Mouse (Mus musculus) v-Abl transformed pro-B cells (cell line): ENCODE data around the gene Kmo.

Experiments used
- in situ Hi-C, 2 experiments: fragments of 400-800 bp; cut with MboI; formaldehyde crosslinking; loops; one replicate each; pipeline ENCODE4 v1.15.1; 2025; ENCODE audit not compliant: unreplicated experiment in 2 of 2

Kmo gene

DNA sequence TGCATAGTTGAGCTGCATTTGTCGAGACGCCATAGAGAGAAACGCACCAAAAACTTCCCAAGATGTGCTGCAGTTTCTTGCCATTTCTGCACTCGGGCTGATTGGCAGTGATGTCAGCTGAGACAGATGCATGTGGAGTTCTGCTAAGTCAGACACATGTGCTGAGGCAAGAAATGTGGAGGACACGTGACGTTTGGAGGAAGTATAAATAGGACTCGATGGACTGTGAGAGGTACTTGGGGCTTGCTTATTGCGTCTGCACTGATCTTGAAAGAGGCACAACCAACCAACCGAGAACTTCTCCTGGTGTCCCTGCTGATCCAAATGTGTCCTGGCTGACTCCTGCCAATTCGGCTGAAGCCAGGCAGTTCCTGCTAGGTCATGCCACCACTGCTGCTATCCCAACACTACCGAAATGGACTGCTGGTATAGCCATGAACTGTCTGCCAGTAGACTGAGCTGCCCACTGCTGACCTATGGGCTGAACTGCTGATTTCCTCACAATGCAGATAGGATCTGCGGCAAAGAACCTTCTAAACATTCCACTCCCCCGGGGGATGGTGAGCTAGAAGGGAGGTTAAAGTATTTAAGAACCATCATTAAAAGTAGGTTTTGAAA lies at the start of gene Kmo:
Gene Kmo, plus strand, starts transcription at position 568 of the 618 bp plus-strand sequence.
- in situ Hi-C loops = loop anchor here (10.0 kb wide), 4 partner anchors 265 to 305 kb away; partner anchors contain the start of genes Exo1 (in 1 of the 2) and Gm38100 (in 1 of the 2)

GRCm38 (mm10) chr1:175574129-175574528 lies 46.1 kb upstream of the Kmo start:
- in situ Hi-C loops = no loop called here

- in situ Hi-C loops = no loop called here
Observed at GRCm38 (mm10) chr1:175578425-175579096, 41.6 kb upstream of the Kmo start.

- in situ Hi-C loops = no loop called here
Observed at GRCm38 (mm10) chr1:175579598-175580235, 40.5 kb upstream of the Kmo start.

GRCm38 (mm10) chr1:175580346-175580745 lies 39.8 kb upstream of the Kmo start:
- in situ Hi-C loops = no loop called here

- in situ Hi-C loops = no loop called here
Observed at GRCm38 (mm10) chr1:175582799-175583198, 37.4 kb upstream of the Kmo start.

DNA sequence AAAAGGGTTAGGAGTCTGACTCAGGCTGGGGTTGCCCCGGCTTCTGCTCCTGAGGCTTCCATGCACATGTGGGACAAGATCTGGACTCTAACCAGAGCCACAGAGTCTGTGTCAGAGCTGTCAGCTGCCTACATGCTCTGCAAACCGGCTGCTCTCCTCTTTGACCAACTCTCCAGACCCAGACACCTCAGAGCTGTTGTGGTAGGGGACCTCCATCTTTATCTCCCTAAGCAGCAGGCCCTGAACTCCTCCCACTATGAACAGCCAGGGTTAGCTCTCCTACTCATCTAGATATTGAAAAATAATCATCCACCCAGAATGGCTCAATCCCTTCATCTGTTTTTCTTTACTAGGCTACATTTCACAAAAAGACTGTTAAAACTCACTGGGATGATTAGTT lies 34.9 kb upstream of the Kmo start:
- in situ Hi-C loops = no loop called here

DNA sequence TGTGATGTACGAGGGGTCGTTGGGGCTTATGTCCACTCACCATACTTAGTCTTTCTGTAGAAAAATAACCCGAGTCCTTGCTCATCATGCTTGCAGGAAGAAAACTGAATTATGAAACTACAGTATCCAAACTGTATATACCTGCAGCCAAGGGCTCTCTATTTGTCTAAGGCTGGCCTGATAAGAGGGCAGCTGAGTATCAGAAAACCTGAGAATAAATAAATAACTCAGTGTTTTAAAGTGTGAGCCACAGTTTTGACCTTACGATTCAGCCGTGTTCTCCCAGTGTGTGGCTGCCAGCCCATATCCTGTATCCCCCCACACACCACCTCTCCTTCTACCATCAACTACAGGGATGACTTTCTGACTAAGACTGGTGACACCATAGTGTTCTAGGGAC lies 33.5 kb upstream of the Kmo start:
- in situ Hi-C loops = no loop called here

DNA sequence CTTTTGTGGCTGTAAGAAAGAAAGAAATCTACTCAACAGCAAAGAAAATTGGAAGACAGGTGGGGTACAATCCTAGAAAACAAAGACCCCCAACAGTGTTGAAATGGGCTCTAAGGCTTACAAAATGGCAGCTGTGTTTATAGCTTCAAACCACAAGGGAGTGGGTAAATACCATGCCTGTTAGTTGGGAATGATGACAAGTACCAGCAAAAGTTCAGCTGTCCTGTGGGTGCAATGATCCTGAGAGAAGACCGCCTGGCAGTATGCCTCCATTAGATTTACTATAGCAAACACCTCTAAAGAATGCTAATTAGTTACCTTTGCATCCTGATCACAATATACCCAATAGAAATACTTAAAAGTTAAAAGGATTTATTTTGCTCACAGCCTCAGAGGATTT lies 27.3 kb upstream of the Kmo start:
- in situ Hi-C loops = no loop called here

- in situ Hi-C loops = loop anchor here (5.0 to 10.0 kb wide), 2 partner anchors 1005 to 1007 kb away; no protein-coding TSS in a partner anchor
Observed at GRCm38 (mm10) chr1:175602231-175602630, 17.9 kb upstream of the Kmo start.

DNA sequence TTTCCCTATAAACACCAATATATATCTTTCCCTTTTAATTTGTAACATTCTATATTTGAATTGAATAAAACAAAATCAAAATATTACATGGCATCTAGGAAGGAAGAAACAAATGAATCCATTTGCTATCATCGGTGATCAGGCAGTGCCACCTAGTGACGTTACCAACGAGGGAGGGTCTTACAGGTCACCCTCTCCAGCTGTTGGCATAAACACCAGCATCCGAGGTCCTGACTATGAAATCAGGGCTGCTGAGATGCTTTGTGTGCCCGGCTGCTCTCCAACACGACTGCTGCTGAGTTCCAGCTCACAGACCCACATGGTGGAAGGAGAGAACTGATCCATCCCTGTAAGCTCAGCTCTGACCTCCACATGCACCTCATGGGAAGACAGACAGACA lies 16.8 kb upstream of the Kmo start:
- in situ Hi-C loops = loop anchor here (5.0 to 10.0 kb wide), 2 partner anchors 1006 to 1009 kb away; no protein-coding TSS in a partner anchor

DNA sequence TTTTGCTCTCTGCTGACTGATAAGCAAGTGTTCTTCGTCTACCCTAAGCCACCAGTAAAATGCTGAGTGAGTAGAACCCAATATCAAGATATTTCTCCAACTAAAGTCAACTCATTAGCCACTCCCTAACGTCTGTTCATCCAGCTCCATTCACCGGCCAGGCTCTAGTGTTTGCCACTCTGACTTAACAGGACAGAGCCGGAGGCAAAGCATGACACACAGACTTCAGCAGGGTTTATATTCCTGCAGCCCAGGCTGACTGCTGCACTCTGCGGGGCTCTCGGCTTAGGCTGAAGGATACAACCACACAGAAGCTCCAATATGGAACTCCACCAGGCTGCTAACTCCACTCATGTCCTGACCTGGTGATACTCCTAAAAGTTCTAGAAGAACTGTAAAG lies 12.9 kb upstream of the Kmo start:
- in situ Hi-C loops = loop anchor here in 1 of 2 experiments (10.0 kb wide), 1 partner anchor 1013 kb away; no protein-coding TSS in a partner anchor

DNA sequence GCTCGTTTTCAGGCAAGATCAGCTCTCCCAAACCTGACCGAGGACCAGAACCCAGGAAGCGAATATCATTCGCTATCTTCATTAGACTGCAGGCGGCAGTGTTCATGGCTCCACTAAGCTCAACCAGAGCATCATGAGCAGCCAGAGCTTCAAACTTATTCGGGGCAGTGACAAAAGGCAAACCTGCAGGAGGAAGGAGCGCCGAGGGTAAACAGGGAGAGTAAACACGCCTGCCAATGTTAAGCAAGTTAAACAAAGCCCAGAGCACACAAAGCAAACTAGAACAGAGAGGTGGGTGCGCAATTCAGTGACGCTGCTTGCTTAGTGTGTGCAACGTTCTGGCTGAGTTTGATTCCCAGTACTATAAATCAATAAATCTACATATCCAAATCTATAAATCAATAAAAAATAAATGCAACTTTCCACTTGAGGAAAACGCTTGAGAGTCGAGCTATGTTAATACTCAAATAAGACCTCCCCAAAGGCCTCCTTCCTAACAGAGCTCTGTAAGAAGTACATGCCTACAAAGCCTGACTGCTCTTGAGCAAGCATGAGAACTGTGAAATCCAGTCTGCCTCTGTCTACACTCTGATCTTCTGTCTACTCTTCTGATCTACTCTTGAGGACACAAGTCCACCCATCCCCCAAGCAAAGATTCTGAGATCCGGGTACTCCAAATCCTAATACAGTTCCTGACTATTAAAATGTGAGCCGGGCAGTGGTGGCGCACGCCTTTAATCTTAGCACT lies 12.2 kb upstream of the Kmo start:
- in situ Hi-C loops = loop anchor here in 1 of 2 experiments (10.0 kb wide), 1 partner anchor 1013 kb away; no protein-coding TSS in a partner anchor

- in situ Hi-C loops = loop anchor here in 1 of 2 experiments (10.0 kb wide), 1 partner anchor 1014 kb away; no protein-coding TSS in a partner anchor
Observed at GRCm38 (mm10) chr1:175608708-175609107, 11.5 kb upstream of the Kmo start.

DNA sequence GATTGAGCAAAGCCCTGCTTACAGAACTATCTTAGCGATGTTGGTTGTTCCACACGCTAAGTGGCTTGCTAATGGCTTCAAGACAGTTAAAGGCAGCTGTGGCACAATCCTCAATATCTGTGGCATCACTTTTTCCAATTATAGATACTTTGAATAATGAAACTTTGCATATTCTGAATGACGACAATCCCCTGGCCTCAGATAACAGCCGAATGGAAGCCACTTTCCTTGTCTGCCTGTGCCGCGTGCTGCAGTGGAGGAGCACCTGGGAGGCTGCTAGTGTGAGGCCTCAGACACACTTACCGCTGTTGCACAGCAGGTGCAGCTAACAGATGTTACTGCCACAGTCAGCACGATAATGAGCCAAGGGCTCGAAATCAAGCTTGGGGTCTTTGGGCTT lies 5.2 kb upstream of the Kmo start:
- in situ Hi-C loops = no loop called here

GRCm38 (mm10) chr1:175623656-175624055 lies 3.5 kb downstream of the Kmo start:
- in situ Hi-C loops = loop anchor here (10.0 kb wide), 4 partner anchors 261 to 301 kb away; partner anchors contain the start of genes Exo1 (in 1 of the 2) and Gm38100 (in 1 of the 2)

- in situ Hi-C loops = loop anchor here (5.0 to 25.0 kb wide), 9 partner anchors 42 to 1837 kb away; partner anchors contain the start of genes Cep170 (in 2 of the 2), Sdccag8 (in 2 of the 2), Akt3 (in 1 of the 2) and Exo1 (in 1 of the 2)
Observed at GRCm38 (mm10) chr1:175625257-175625879, 5.2 kb downstream of the Kmo start, which contains the start of gene Fh1. Gene Fh1 (minus strand): TSS chr1:175625635.

DNA sequence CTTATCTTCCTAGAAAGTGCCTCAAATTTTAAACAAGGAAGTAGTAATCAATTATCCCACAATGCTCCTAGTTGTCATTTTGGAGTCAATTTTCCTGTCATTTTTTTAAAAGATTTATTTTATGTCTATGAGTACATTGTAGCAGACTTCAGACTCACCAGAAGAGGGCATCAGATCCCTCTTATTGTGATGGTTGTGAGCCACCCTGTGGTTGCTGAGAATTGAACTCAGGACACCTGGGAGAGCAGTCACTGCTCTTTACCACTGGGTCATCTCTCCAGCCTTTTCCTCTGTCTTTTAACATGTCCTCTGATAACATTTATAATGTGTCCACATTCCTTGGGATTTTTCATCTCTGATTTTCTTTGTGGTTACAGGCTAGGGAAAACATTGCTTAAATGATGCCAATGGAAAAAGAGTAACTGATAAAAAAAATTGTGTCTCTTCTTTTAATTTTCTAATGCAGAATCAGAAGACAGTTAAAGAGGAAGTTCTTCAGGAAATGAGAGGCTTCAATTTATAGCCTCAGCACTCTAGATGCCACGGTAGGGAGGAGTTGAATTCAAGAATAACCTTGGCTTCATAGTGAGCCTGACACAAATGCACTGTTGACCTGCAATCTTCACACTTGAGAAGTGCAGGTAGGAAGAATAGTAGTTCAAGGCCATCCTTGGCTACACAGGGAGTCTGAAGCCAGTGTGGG lies 6.0 kb downstream of the Kmo start:
- in situ Hi-C loops = loop anchor here (5.0 to 25.0 kb wide), 9 partner anchors 41 to 1836 kb away; partner anchors contain the start of genes Cep170 (in 2 of the 2), Sdccag8 (in 2 of the 2), Akt3 (in 1 of the 2) and Exo1 (in 1 of the 2)

DNA sequence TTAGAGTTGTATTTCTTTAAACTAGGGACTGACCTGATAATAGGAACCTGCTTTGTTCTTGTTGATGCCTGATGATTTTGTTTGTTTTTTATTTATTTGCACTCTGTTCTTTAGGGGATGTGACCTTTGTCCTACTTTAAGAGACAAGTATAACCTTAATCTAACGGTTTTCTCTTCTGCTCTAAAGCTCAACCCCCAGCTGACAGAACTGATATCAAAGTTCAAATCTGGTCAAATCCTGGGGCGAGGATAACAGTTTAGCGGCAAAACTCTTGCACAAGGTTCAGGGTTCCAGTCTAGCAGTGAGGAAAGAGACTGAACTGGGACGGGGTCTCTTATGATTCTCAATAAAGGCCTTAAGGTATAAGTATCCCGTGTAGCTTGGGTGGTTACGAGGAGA lies 9.1 kb downstream of the Kmo start:
- in situ Hi-C loops = loop anchor here (5.0 to 25.0 kb wide), 9 partner anchors 38 to 1833 kb away; partner anchors contain the start of genes Cep170 (in 2 of the 2), Sdccag8 (in 2 of the 2), Akt3 (in 1 of the 2) and Exo1 (in 1 of the 2)
